Mouse (Mus musculus): ENCODE results near the gene Tomm7.

DNA sequence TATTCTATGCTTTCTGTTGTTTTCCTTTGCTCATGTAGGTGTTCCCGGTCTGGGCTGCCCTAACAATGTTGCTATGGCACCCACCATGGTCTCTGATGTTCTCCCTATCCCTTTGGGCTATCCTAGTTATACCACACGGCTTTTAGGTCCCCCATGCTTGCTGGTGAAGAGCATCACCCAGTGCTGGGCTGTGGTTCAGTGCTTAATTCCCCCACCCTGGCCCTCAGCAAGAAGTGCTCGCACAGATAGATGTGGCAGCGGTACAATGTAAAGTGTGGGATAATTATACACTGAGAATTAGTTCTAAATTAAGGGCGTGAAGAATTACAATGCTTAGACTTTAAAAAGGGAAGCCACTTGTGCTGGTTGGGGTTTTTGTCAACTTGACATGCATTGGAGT, 22.0 kb upstream of the Tomm7 start:
- no peak for TF ChIP-seq CTCF (IDR thresholded peaks at IDR 0.05; ENCODE audit: borderline replicate concordance, extremely low read depth, insufficient read depth, insufficient read length)
- TF ChIP-seq POLR2A (IDR thresholded peaks at IDR 0.05; ENCODE audit: borderline replicate concordance, extremely low read depth, insufficient read depth, insufficient read length, poor library complexity, severe bottlenecking): no peak
